Mouse (Mus musculus): ENCODE data around the gene Grap2.

The Grap2 gene

DNA sequence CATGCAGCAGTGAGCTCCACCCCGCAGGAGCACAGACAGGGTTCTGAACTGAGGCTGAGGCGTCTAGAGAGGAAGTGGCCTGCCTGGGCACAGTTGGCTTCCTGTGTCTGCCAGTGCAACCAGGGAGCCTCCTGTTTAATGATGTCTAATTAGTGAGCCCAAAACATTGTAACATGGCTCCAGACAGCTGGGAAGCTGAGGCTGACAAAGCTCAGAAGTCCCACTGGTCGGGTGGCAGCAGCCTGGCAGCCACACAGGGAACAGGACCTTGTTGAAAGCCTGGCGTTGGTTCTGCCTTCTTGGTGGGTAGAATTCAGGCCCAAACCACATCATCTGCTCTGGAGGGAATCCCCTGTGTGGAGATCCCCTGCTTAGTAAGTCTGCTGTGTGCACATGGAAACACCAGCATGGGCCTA lies 109.1 kb downstream of the Grap2 start:
- H3K36me3 ChIP-seq (ENCODE audit: insufficient read depth, low read length): no peaks in the 10 kb centered on the region
- H3K4me3 ChIP-seq (replicated peaks; ENCODE audit: low read length): no peak overlapping the region
- no peak for TF ChIP-seq POU5F1 (IDR thresholded peaks at IDR 0.05; ENCODE audit: borderline replicate concordance, low read length)
- no peak for TF ChIP-seq NANOG (IDR thresholded peaks at IDR 0.05; ENCODE audit: borderline replicate concordance, low read length)
- TF ChIP-seq CTCF (conservative IDR thresholded peaks at IDR 0.05; ENCODE audit: low read length): no peak
- no peaks in the 10 kb centered on the region for H3K9me3 ChIP-seq (ENCODE audit: low read length)
- H3K27me3 ChIP-seq (ENCODE audit: insufficient read depth, low read length): peaks cover 8% of the 10 kb centered on the region
- H3K4me1 ChIP-seq (replicated peaks; ENCODE audit: low read depth, low read length): no peaks in the 10 kb centered on the region

DNA sequence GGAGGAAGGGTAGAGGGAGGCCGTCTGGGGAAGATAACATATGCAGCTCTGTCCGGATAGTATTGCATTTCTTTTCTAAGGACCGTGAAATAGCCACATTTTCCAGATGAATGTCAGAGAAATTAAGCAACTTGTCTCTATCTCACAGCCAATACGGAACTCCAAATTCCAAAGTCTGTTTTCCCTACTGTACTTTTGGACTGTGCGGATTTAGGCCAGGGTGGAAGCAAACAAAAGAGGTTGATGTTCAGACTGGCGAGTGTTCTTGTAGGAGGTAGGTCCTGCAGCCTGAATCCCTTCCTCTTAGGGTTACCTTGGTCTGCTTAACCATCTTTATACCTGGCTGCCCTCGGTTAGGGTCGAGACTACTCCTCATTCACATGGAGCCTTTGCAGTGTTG lies 109.9 kb downstream of the Grap2 start:
- Histone ChIP-seq H3K36me3 (ENCODE audit: insufficient read depth, low read length) (no peaks in the 10 kb centered on the region), H3K9me3 (ENCODE audit: low read length) (no peaks in the 10 kb centered on the region), H3K27me3 (ENCODE audit: insufficient read depth, low read length) (peaks cover 8% of the 10 kb centered on the region), H3K4me1 (replicated peaks; ENCODE audit: low read depth, low read length) (no peaks in the 10 kb centered on the region), H3K4me3 (replicated peaks; ENCODE audit: low read length) (no peak overlapping the region)
- TF ChIP-seq CTCF (conservative IDR thresholded peaks at IDR 0.05; ENCODE audit: low read length) (no peak), POU5F1 (IDR thresholded peaks at IDR 0.05; ENCODE audit: borderline replicate concordance, low read length) (no peak), NANOG (IDR thresholded peaks at IDR 0.05; ENCODE audit: borderline replicate concordance, low read length) (no peak)

DNA sequence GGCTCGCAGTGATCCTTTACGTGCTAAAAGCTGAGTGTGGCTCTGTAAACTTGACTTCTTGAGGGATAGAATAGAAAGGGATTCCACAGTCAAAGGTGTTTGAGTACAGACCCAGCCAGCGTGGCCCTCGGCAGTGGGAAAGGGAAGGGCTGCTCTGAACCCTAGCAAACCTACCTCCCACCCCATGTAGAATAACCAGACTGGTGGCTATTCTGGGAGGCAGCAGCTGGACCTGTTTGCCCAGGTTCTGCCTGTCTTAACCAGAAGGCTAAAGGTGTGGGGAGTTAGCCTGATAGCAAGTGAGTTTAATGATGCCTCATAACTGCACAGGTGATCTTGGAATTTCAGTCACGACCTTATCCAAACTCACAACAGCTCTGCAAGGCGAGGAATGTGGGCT lies 110.8 kb downstream of the Grap2 start:
- no peak for TF ChIP-seq POU5F1 (IDR thresholded peaks at IDR 0.05; ENCODE audit: borderline replicate concordance, low read length)
- TF ChIP-seq NANOG (IDR thresholded peaks at IDR 0.05; ENCODE audit: borderline replicate concordance, low read length): no peak
- TF ChIP-seq CTCF (conservative IDR thresholded peaks at IDR 0.05; ENCODE audit: low read length): no peak
- Histone ChIP-seq H3K27me3 (ENCODE audit: insufficient read depth, low read length) (peaks cover 3% of the 10 kb centered on the region; the same call in 1 of the 2 replicates), H3K36me3 (ENCODE audit: insufficient read depth, low read length) (no peaks in the 10 kb centered on the region), H3K9me3 (ENCODE audit: low read length) (no peaks in the 10 kb centered on the region), H3K4me1 (replicated peaks; ENCODE audit: low read depth, low read length) (no peaks in the 10 kb centered on the region), H3K4me3 (replicated peaks; ENCODE audit: low read length) (no peak overlapping the region)

DNA sequence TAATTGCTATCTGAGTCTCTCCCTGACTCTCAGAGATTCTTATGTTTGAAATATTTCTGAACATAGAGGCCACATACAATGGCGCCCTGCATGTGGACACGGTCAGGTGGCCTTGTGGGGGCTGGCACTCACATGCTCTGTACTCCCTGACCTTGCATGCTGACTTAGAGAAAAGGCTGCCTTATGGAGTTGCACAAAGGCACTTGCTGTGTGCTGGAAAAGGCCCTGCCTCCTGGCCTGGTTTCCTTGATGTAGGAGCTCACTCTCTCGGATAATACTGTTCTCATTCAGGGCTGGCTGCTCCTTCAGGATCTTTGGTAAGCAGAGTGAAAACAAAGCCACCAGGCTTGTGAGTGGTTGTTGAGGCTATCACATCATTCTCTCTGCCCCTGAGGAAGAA lies 111.6 kb downstream of the Grap2 start:
- Histone ChIP-seq H3K4me3 (replicated peaks; ENCODE audit: low read length) (no peak overlapping the region), H3K27me3 (ENCODE audit: insufficient read depth, low read length) (peaks cover 3% of the 10 kb centered on the region; the same call in 1 of the 2 replicates), H3K4me1 (replicated peaks; ENCODE audit: low read depth, low read length) (no peaks in the 10 kb centered on the region), H3K36me3 (ENCODE audit: insufficient read depth, low read length) (no peaks in the 10 kb centered on the region), H3K9me3 (ENCODE audit: low read length) (no peaks in the 10 kb centered on the region)
- TF ChIP-seq CTCF (conservative IDR thresholded peaks at IDR 0.05; ENCODE audit: low read length): no peak
- TF ChIP-seq POU5F1 (IDR thresholded peaks at IDR 0.05; ENCODE audit: borderline replicate concordance, low read length): no peak
- no peak for TF ChIP-seq NANOG (IDR thresholded peaks at IDR 0.05; ENCODE audit: borderline replicate concordance, low read length)

DNA sequence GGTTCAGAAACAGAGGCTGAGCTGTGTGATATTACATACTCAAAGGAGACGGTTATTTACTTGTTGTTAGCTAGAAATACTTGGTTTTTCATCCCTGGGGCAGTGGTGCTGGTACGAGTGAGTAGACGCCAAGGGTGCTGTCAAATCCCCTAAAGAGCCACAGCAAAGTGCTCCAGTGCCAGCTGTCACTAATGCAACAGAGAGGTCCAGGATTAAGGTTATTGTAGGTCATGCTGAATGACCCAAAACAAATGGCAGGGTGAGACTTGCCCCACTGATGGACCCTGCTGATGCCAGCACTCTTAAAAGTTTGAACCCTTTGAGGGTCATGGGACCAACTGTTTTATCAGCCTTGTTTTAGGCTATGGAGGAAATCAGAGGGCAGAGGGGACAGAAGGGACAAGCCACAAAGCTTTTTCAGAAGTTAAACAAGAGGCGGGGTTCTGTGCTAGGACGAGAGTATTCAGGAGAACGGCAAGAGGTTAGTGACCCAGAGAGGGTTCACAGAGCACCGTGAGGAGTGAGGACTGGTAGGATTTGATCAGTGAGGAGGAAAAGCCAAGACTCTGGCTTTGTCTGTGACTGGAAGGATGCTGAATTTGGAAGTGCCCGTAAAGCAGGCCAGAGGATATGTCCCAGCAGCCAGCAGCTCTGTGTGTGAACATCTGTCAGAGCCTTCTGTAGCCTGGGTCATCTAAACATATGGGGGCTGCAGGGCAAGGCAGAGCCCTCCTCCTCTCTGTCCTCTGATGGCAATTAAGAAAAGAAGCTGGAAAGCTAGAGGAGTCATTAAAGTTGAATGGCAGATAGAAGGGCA lies 112.6 kb downstream of the Grap2 start:
- TF ChIP-seq POU5F1 (IDR thresholded peaks at IDR 0.05; ENCODE audit: borderline replicate concordance, low read length): no peak
- no peak for TF ChIP-seq NANOG (IDR thresholded peaks at IDR 0.05; ENCODE audit: borderline replicate concordance, low read length)
- TF ChIP-seq CTCF (conservative IDR thresholded peaks at IDR 0.05; ENCODE audit: low read length): no peak
- no peak overlapping the region for H3K4me3 ChIP-seq (replicated peaks; ENCODE audit: low read length)
- no peaks in the 10 kb centered on the region for H3K36me3 ChIP-seq (ENCODE audit: insufficient read depth, low read length)
- H3K9me3 ChIP-seq (ENCODE audit: low read length): no peaks in the 10 kb centered on the region
- no peaks in the 10 kb centered on the region for H3K4me1 ChIP-seq (replicated peaks; ENCODE audit: low read depth, low read length)
- peaks cover 3% of the 10 kb centered on the region; the same call in 1 of the 2 replicates for H3K27me3 ChIP-seq (ENCODE audit: insufficient read depth, low read length)

DNA sequence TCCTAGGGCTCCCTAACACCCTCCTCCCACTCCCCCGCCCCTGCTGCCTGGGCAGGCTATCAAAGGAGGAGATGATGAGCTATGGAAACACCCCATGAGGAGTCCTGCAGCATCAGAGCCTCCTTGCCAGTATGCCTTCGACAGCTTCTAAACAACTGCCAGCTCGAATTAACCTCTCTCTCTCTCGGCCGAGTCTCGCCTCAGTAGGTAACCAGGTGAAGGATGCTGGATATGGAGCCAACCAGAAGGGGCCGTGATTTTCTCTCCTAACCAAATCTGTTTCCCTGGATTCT lies 113.2 kb downstream of the Grap2 start:
- Histone ChIP-seq H3K36me3 (ENCODE audit: insufficient read depth, low read length) (no peaks in the 10 kb centered on the region), H3K4me3 (replicated peaks; ENCODE audit: low read length) (no peak overlapping the region), H3K27me3 (ENCODE audit: insufficient read depth, low read length) (peaks cover 5% of the 10 kb centered on the region; the same call in 1 of the 2 replicates), H3K9me3 (ENCODE audit: low read length) (no peaks in the 10 kb centered on the region), H3K4me1 (replicated peaks; ENCODE audit: low read depth, low read length) (no peaks in the 10 kb centered on the region)
- TF ChIP-seq POU5F1 (IDR thresholded peaks at IDR 0.05; ENCODE audit: borderline replicate concordance, low read length) (no peak), NANOG (IDR thresholded peaks at IDR 0.05; ENCODE audit: borderline replicate concordance, low read length) (no peak), CTCF (conservative IDR thresholded peaks at IDR 0.05; ENCODE audit: low read length) (no peak)

DNA sequence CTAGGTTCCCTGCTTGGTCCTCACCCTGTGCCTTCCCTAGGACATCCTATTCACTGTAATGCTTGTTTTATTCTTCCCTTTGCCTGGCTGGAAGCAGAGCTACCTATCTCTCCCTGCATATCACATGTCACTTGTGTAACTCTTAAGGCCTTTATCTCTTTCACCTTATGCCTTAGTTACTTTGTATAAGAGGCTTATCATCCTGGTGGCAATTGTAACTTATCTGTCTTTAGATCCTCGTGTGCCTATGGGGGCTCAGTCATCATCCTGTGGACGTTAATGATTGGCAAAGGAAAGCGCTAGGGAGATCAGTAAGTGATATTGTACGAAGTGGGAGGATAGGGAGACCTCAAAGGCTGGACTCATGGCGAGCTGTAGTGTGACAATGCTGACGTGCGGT lies 116.1 kb downstream of the Grap2 start:
- Histone ChIP-seq H3K9me3 (ENCODE audit: low read length) (no peaks in the 10 kb centered on the region), H3K27me3 (ENCODE audit: insufficient read depth, low read length) (peaks cover 17% of the 10 kb centered on the region), H3K4me3 (replicated peaks; ENCODE audit: low read length) (no peak overlapping the region), H3K4me1 (replicated peaks; ENCODE audit: low read depth, low read length) (0 out of 2 replicates have a peak, but pooled peaks cover 4% of the 10 kb centered on the region), H3K36me3 (ENCODE audit: insufficient read depth, low read length) (no peaks in the 10 kb centered on the region)
- TF ChIP-seq NANOG (IDR thresholded peaks at IDR 0.05; ENCODE audit: borderline replicate concordance, low read length): no peak
- no peak for TF ChIP-seq POU5F1 (IDR thresholded peaks at IDR 0.05; ENCODE audit: borderline replicate concordance, low read length)
- TF ChIP-seq CTCF (conservative IDR thresholded peaks at IDR 0.05; ENCODE audit: low read length): no peak

DNA sequence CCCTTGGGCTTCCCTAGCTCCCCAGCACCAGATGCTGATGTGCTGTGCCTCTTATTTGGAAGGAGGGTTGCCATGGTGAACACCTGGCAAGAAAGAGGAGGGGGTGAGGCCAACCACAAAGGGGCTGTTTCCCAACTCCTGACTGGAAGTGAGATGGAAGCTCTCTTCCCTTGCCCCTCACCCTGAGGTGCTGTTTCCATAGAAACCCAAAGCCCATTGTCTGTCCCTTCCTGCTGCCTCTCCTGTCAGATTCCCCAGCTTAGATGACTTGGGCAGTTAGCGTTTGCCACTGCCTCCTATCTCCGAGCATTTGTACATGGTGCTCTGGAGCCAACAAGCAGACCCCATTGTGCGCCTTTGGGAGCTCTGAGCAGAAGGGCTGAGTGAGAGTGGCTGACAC lies 121.1 kb downstream of the Grap2 start:
- Histone ChIP-seq H3K4me3 (replicated peaks; ENCODE audit: low read length) (no peak overlapping the region), H3K9me3 (ENCODE audit: low read length) (no peaks in the 10 kb centered on the region), H3K36me3 (ENCODE audit: insufficient read depth, low read length) (no peaks in the 10 kb centered on the region), H3K27me3 (ENCODE audit: insufficient read depth, low read length) (peaks cover 17% of the 10 kb centered on the region), H3K4me1 (replicated peaks; ENCODE audit: low read depth, low read length) (peaks cover 19% of the 10 kb centered on the region)
- TF ChIP-seq NANOG (IDR thresholded peaks at IDR 0.05; ENCODE audit: borderline replicate concordance, low read length): no peak
- TF ChIP-seq POU5F1 (IDR thresholded peaks at IDR 0.05; ENCODE audit: borderline replicate concordance, low read length): no peak
- no peak for TF ChIP-seq CTCF (conservative IDR thresholded peaks at IDR 0.05; ENCODE audit: low read length)
